Mouse (Mus musculus) kidney, adult 8-10 months (tissue): ENCODE measurements around the gene Chkb.
A peak's percentile ranks its signal among the peaks of the same experiment; 100 is the strongest.

ENCODE experiments used
- DNase-seq, 2 experiments: peaks; one replicate each; pipeline ENCODE4 v3.0.0; 2022

Chkb gene

GRCm38 (mm10) chr15:89396883-89397282, 32.8 kb downstream of the Chkb start:
- peak; percentile 47 to 77 for DNase-seq

GRCm38 (mm10) chr15:89390081-89390480, 39.6 kb downstream of the Chkb start:
- no peak for DNase-seq

- no peak for DNase-seq
Observed at GRCm38 (mm10) chr15:89387127-89387526, 42.6 kb downstream of the Chkb start.

GRCm38 (mm10) chr15:89384617-89385016, 45.1 kb downstream of the Chkb start, which contains the start of gene Klhdc7b:
TSS of gene Klhdc7b (plus strand) at chr15:89384917.
- no peak for DNase-seq

GRCm38 (mm10) chr15:89379429-89379828, 50.3 kb downstream of the Chkb start:
- DNase-seq, result no peak

- peak in 1 of 2 experiments; percentile 26 for DNase-seq
Observed at GRCm38 (mm10) chr15:89378831-89379401, 50.8 kb downstream of the Chkb start, which contains the start of gene Odf3b. TSS of gene Odf3b (minus strand) at chr15:89379282.

GRCm38 (mm10) chr15:89377938-89378828, 51.5 kb downstream of the Chkb start:
- no peak for DNase-seq

- no peak for DNase-seq
Observed at GRCm38 (mm10) chr15:89377362-89377761, 52.3 kb downstream of the Chkb start.

- DNase-seq, result no peak
Observed at GRCm38 (mm10) chr15:89376957-89377356, 52.8 kb downstream of the Chkb start, which contains the start of gene Tymp. TSS of gene Tymp (minus strand) at chr15:89377039.
